ENCODE assay signal across 28 mouse cellular contexts in genomic region chrX:142750775-142751174, GRCm38 (mm10).
"Had no signal": no experiment of that assay in that cellular context is flagged by ENCODE, and none has a peak within 500 bp of the region (broad histone marks: within the 10 kb centered on the region; RNA-seq: fewer than 3 reads in every experiment).

No protein-coding gene starts in this region.

- H3K27ac ChIP-seq: embryonic facial prominence, embryonic 10.5 days; embryonic facial prominence, embryonic 12.5 days; embryonic facial prominence, embryonic 13.5 days; embryonic facial prominence, embryonic 15.5 days; forebrain, embryonic 10.5 days; forebrain, embryonic 12.5 days; forebrain, embryonic 13.5 days; forebrain, embryonic 15.5 days; gastrocnemius, adult 2 months had no signal

- H3K9me3 ChIP-seq: embryonic facial prominence, embryonic 12.5 days; embryonic facial prominence, embryonic 13.5 days; embryonic facial prominence, embryonic 15.5 days; forebrain, embryonic 10.5 days; forebrain, embryonic 12.5 days; forebrain, embryonic 13.5 days; forebrain, embryonic 15.5 days had no signal

- H3K4me3 ChIP-seq: embryonic facial prominence, embryonic 10.5 days; embryonic facial prominence, embryonic 12.5 days; embryonic facial prominence, embryonic 13.5 days; embryonic facial prominence, embryonic 15.5 days; erythroblast, embryonic 14.5 days; forebrain, embryonic 10.5 days; forebrain, embryonic 12.5 days; forebrain, embryonic 13.5 days; forebrain, embryonic 15.5 days; gastrocnemius, adult 2 months had no signal

- H3K4me2 ChIP-seq: embryonic facial prominence, embryonic 12.5 days; embryonic facial prominence, embryonic 13.5 days; embryonic facial prominence, embryonic 15.5 days; forebrain, embryonic 12.5 days; forebrain, embryonic 13.5 days; forebrain, embryonic 15.5 days had no signal

- H3K4me1 ChIP-seq: embryonic facial prominence, embryonic 10.5 days; embryonic facial prominence, embryonic 12.5 days; embryonic facial prominence, embryonic 13.5 days; embryonic facial prominence, embryonic 15.5 days; forebrain, embryonic 12.5 days; forebrain, embryonic 13.5 days; forebrain, embryonic 15.5 days had no signal

- H3K9ac ChIP-seq: embryonic facial prominence, embryonic 12.5 days; embryonic facial prominence, embryonic 13.5 days; embryonic facial prominence, embryonic 15.5 days; forebrain, embryonic 12.5 days; forebrain, embryonic 13.5 days; forebrain, embryonic 15.5 days; forebrain, postnatal 0 days had no signal

- H3K27me3 ChIP-seq: embryonic facial prominence, embryonic 12.5 days; forebrain, embryonic 13.5 days; forebrain, embryonic 15.5 days had no signal

- DNase-seq: cerebellum, adult 2 months; cerebellum, adult 8-10 months; cerebellum, adult 9-10 months; cerebellum, adult 9-11 months; cerebellum, postnatal 10 days; cerebellum, postnatal 14 days; cerebellum, postnatal 25 days; cerebellum, postnatal 36 days; embryo, embryonic 11 days; forebrain, postnatal 0 days; gastrocnemius, adult 2 months; gastrocnemius, postnatal 10 days; gastrocnemius, postnatal 14 days; gastrocnemius, postnatal 25 days; gastrocnemius, postnatal 36 days; heart, adult 11 months; heart, adult 18-20 months had no signal

- ATAC-seq: forebrain, embryonic 13.5 days; forebrain, embryonic 14.5 days; forebrain, embryonic 15.5 days; forebrain, embryonic 16.5 days; forebrain, postnatal 0 days had no signal

- H3K36me3 ChIP-seq: embryonic facial prominence, embryonic 12.5 days; embryonic facial prominence, embryonic 13.5 days; embryonic facial prominence, embryonic 15.5 days; forebrain, embryonic 12.5 days; forebrain, embryonic 15.5 days had no signal
